Mouse (Mus musculus): ENCODE results near the gene Tcaim. TPM values are rescaled to one million over a fixed set of nuclear protein-coding genes. Genes with fewer than 3 reads are reported as not detected.

Tcaim gene
- polyA plus RNA-seq, 1 experiment: 9.9 TPM

- Histone ChIP-seq H3K27ac (ENCODE audit: insufficient read depth, low read length) (no peak overlapping the region), H3K4me3 (ENCODE audit: insufficient read depth, low read length) (no peak overlapping the region), H3K4me1 (ENCODE audit: control insufficient read depth, insufficient read depth, low read length) (no peaks in the 10 kb centered on the region)
- TF ChIP-seq POLR2A (IDR thresholded peaks at IDR 0.05; ENCODE audit: low read depth, low read length) (no peak), CTCF (IDR thresholded peaks at IDR 0.05; ENCODE audit: borderline replicate concordance, insufficient read depth, low read length) (no peak)
Observed at GRCm38 (mm10) chr9:122815239-122815851, 10.0 kb downstream of the Tcaim start.

- H3K4me1 ChIP-seq (ENCODE audit: control insufficient read depth, insufficient read depth, low read length): no peaks in the 10 kb centered on the region
- TF ChIP-seq CTCF (IDR thresholded peaks at IDR 0.05; ENCODE audit: borderline replicate concordance, insufficient read depth, low read length) (no peak), POLR2A (IDR thresholded peaks at IDR 0.05; ENCODE audit: low read depth, low read length) (no peak)
- no peak overlapping the region for H3K4me3 ChIP-seq (ENCODE audit: insufficient read depth, low read length)
- H3K27ac ChIP-seq (ENCODE audit: insufficient read depth, low read length): no peak overlapping the region
Observed at GRCm38 (mm10) chr9:122823374-122824017, 18.2 kb downstream of the Tcaim start.

- no peak overlapping the region for H3K4me3 ChIP-seq (ENCODE audit: insufficient read depth, low read length)
- H3K4me1 ChIP-seq (ENCODE audit: control insufficient read depth, insufficient read depth, low read length): no peaks in the 10 kb centered on the region
- TF ChIP-seq POLR2A (IDR thresholded peaks at IDR 0.05; ENCODE audit: low read depth, low read length) (no peak), CTCF (IDR thresholded peaks at IDR 0.05; ENCODE audit: borderline replicate concordance, insufficient read depth, low read length) (no peak)
- no peak overlapping the region for H3K27ac ChIP-seq (ENCODE audit: insufficient read depth, low read length)
Observed at GRCm38 (mm10) chr9:122826743-122827142, 21.4 kb downstream of the Tcaim start.

- Histone ChIP-seq H3K27ac (ENCODE audit: insufficient read depth, low read length) (no peak overlapping the region), H3K4me1 (ENCODE audit: control insufficient read depth, insufficient read depth, low read length) (no peaks in the 10 kb centered on the region), H3K4me3 (ENCODE audit: insufficient read depth, low read length) (no peak overlapping the region)
- TF ChIP-seq CTCF (IDR thresholded peaks at IDR 0.05; ENCODE audit: borderline replicate concordance, insufficient read depth, low read length): no peak
- TF ChIP-seq POLR2A (IDR thresholded peaks at IDR 0.05; ENCODE audit: low read depth, low read length): no peak
Observed at GRCm38 (mm10) chr9:122829826-122830380, 24.6 kb downstream of the Tcaim start.

GRCm38 (mm10) chr9:122836126-122836525, 30.8 kb downstream of the Tcaim start:
- no peak overlapping the region for H3K4me3 ChIP-seq (ENCODE audit: insufficient read depth, low read length)
- no peak overlapping the region for H3K27ac ChIP-seq (ENCODE audit: insufficient read depth, low read length)
- peaks cover 4% of the 10 kb centered on the region; the same call in 1 of the 2 replicates for H3K4me1 ChIP-seq (ENCODE audit: control insufficient read depth, insufficient read depth, low read length)
- no peak for TF ChIP-seq CTCF (IDR thresholded peaks at IDR 0.05; ENCODE audit: borderline replicate concordance, insufficient read depth, low read length)
- no peak for TF ChIP-seq POLR2A (IDR thresholded peaks at IDR 0.05; ENCODE audit: low read depth, low read length)

GRCm38 (mm10) chr9:122836790-122837189, 31.5 kb downstream of the Tcaim start:
- peaks cover 4% of the 10 kb centered on the region; the same call in 1 of the 2 replicates for H3K4me1 ChIP-seq (ENCODE audit: control insufficient read depth, insufficient read depth, low read length)
- TF ChIP-seq CTCF (IDR thresholded peaks at IDR 0.05; ENCODE audit: borderline replicate concordance, insufficient read depth, low read length) (no peak), POLR2A (IDR thresholded peaks at IDR 0.05; ENCODE audit: low read depth, low read length) (no peak)
- no peak overlapping the region for H3K27ac ChIP-seq (ENCODE audit: insufficient read depth, low read length)

GRCm38 (mm10) chr9:122837216-122837615, 31.9 kb downstream of the Tcaim start:
- Histone ChIP-seq H3K4me1 (ENCODE audit: control insufficient read depth, insufficient read depth, low read length) (peaks cover 4% of the 10 kb centered on the region; the same call in 1 of the 2 replicates), H3K27ac (ENCODE audit: insufficient read depth, low read length) (no peak overlapping the region), H3K4me3 (ENCODE audit: insufficient read depth, low read length) (no peak overlapping the region)
- TF ChIP-seq POLR2A (IDR thresholded peaks at IDR 0.05; ENCODE audit: low read depth, low read length) (no peak), CTCF (IDR thresholded peaks at IDR 0.05; ENCODE audit: borderline replicate concordance, insufficient read depth, low read length) (no peak)

More at GRCm38 (mm10) chr9:122836790-122837189, 31.5 kb downstream of the Tcaim start:
- no peak overlapping the region for H3K4me3 ChIP-seq (ENCODE audit: insufficient read depth, low read length)

- Histone ChIP-seq H3K27ac (ENCODE audit: insufficient read depth, low read length) (no peak overlapping the region), H3K4me3 (ENCODE audit: insufficient read depth, low read length) (no peak overlapping the region), H3K4me1 (ENCODE audit: control insufficient read depth, insufficient read depth, low read length) (peaks cover 4% of the 10 kb centered on the region; the same call in 1 of the 2 replicates)
- no peak for TF ChIP-seq CTCF (IDR thresholded peaks at IDR 0.05; ENCODE audit: borderline replicate concordance, insufficient read depth, low read length)
- no peak for TF ChIP-seq POLR2A (IDR thresholded peaks at IDR 0.05; ENCODE audit: low read depth, low read length)
Observed at GRCm38 (mm10) chr9:122837680-122838079, 32.3 kb downstream of the Tcaim start.

GRCm38 (mm10) chr9:122843760-122844159, 38.4 kb downstream of the Tcaim start, which contains the start of gene Gm35549:
TSS of gene Gm35549 (minus strand) at chr9:122844035.
- TF ChIP-seq POLR2A (IDR thresholded peaks at IDR 0.05; ENCODE audit: low read depth, low read length) (no peak), CTCF (IDR thresholded peaks at IDR 0.05; ENCODE audit: borderline replicate concordance, insufficient read depth, low read length) (no peak)
- no peak within 1 kb of the TSS for H3K27ac ChIP-seq (ENCODE audit: insufficient read depth, low read length)
- no peaks in the 10 kb centered on the region for H3K4me1 ChIP-seq (ENCODE audit: control insufficient read depth, insufficient read depth, low read length)
- no peak within 1 kb of the TSS for H3K4me3 ChIP-seq (ENCODE audit: insufficient read depth, low read length)

- TF ChIP-seq CTCF (IDR thresholded peaks at IDR 0.05; ENCODE audit: borderline replicate concordance, insufficient read depth, low read length) (no peak), POLR2A (IDR thresholded peaks at IDR 0.05; ENCODE audit: low read depth, low read length) (no peak)
Observed at GRCm38 (mm10) chr9:122845621-122846020, 40.3 kb downstream of the Tcaim start.

More at GRCm38 (mm10) chr9:122845621-122846020, 40.3 kb downstream of the Tcaim start:
- Histone ChIP-seq H3K4me3 (ENCODE audit: insufficient read depth, low read length) (no peak overlapping the region), H3K27ac (ENCODE audit: insufficient read depth, low read length) (no peak overlapping the region), H3K4me1 (ENCODE audit: control insufficient read depth, insufficient read depth, low read length) (no peaks in the 10 kb centered on the region)
